Mouse (Mus musculus) ovary, adult 2 months (tissue): ENCODE measurements around the gene Ppp1r3f. TPM values are rescaled to one million over a fixed set of nuclear protein-coding genes. Genes with fewer than 3 reads are reported as not detected.

Experiments used
- polyA plus RNA-seq: library from polyadenylated mRNA; depleted of rRNA; stranded (reverse); fragments of >200 nt; gene quantifications from 2 replicates; pipeline ENCODE4 v1.2.3, GENCODE M21; 2012; rRNA removed

The Ppp1r3f gene
- 5.7 and 6.3 TPM in 2 replicates for polyA plus RNA-seq

DNA sequence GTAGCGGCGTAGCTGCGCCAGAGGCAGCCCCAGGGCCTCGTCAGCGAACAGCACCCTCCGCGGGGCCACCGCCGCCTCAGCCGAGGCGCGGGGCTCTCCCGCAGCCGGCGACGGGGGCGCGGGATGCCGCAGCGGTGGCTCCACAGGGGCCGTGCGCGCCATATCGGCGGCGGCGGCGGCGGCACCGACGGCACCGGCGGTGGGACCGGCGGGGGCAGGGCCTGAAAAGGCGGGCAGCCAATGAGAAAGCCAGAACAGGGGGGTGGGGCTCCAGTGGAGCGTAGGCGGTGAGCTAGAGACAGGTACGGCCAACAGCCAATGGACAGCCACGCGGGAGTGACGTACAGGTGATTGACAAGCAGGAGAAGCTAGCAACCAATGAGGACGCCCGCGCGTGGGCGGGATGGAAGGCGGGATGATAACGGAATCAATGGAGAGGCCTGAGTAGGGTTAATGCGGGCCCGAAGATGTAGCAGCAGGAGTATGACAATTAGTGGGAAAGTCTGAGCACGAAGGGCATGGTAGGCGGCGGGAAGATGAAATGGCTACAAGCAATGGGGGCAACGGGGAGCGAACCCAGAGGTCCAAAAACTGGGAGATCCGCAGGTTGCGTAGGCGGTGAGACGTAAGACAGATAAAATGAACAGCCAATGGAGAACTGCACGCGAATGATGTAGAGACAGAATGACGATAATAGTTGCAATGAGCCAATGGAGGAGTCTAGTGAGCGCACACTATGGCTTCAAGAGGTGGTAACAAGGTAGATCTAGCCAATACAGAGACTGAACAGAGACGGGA, at the start of gene Ppp1r3f:
Gene Ppp1r3f, minus strand, starts transcription at position 197 of the 798 bp plus-strand sequence.

DNA sequence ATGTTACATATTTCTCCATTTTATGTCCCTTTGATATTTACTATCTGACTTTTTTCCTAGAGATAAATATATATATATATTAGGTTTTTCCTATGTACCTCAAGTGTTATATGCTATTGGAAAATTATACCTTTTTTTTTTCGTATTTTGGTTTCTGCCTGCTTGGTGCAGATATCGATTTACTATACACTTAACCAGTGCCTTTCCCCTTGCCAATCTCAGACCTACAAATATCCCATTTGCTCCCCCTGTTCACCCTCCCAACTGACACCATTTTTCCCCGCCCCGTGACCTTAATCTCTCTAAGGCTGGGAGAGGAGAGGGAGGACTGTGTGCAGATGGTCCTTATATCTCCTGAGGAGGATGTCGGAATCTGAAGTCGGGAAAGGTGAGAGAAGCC, 32.7 kb upstream of the Ppp1r3f start, which contains the start of gene Cacna1f:
Gene Cacna1f, plus strand, starts transcription at position 301 of the 400 bp plus-strand sequence.

DNA sequence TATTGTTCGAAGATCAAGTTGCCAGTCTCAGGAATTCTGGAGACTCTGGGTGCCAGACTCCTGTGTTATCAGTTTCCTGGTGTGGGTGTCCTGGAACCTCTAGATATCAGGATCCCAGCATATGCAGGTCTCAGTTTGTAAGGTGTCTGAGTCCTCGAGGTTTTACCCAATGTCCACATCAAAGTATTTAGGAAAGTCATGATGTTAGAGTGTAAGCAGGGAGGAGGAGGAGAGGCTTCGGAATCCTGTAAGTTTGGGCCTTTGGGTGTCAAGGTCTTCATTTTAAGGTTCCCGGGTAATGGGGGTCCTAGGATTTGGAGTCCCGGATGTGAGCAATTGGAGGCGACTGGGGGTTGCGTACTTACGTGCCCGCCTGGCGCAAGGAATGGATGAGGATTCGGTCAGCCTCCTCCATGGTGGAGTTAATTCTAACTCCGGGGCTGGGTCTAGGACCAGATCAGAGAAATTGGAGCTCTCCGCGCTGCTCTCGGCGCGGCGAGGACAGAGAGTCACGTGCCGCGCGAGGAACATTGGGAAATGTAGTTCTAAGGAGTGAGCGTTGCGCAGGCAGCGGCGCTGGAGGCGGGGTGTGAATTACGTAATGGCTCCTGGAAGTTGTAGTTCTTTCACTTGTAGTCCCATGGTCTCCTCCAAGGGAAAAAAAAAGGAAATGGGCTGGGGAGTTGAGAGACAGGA, 30.9 kb upstream of the Ppp1r3f start, which contains the start of gene Ccdc22:
Gene Ccdc22, minus strand, starts transcription at position 639 of the 696 bp plus-strand sequence.

DNA sequence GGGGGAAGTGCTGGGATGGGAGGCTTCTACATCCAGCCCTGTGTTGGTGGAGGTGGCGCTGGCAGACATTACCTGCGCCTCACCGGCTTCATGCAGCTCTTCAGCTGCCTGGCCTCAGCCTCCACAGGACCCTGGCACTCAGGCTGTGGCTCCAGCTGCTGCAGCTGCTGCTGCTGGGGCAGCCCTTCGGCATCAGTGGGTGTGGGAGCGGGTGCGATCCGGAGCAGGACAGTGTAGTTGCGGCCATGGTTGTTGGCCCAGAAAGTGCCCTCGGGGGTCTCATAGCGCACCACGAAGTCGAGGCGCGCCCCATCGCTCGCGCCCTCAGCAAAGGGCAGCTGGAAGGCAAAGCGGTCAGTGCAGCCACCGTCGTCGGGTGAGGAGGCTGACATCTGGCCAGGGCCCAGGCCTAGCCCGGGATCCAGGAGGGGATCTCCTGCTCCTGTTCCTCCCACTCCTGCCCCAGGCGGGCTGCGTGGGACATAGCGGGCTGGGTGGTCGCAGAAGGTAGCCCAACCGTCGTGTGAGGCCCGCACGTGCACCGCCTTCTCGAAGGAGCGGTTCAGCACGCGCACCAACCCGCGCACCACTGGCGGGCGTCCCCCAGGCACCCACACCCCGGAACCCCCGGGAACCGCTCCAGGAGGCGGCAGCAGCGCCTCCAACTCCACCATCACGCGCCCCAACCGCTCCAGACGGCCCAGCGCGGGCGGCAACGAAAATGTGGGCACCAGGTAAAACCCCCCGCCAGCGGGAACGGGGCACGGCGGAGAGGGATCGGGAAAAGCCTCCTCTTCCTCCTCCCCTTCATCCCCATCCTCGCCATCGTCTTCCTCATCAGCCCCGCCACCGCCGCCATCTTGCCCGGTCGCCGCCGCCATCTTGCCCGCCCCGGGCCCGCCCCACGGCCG, 652 bp downstream of the Ppp1r3f start, which contains the start of gene Foxp3:
Gene Foxp3, plus strand, starts transcription at position 469 of the 911 bp plus-strand sequence.

Other genes starting within 250 kb of the Ppp1r3f start
- gene Usp27x, start 198.5 kb downstream of the Ppp1r3f start, polyA plus RNA-seq = 4.4 and 4.9 TPM in 2 replicates
- 0.17 TPM in 1 of 2 replicates, not detected in the other for gene Foxp3, start 639 bp downstream of the Ppp1r3f start, polyA plus RNA-seq
- gene Ccdc22, start 31.2 kb upstream of the Ppp1r3f start, polyA plus RNA-seq = 21.8 and 22.6 TPM in 2 replicates
- gene Cacna1f, start 32.8 kb upstream of the Ppp1r3f start, polyA plus RNA-seq = 0.07 TPM in 1 of 2 replicates, not detected in the other
- gene Syp, start 64.2 kb upstream of the Ppp1r3f start, polyA plus RNA-seq = 2.7 and 3.3 TPM in 2 replicates
- gene Prickle3, start 83.0 kb upstream of the Ppp1r3f start, polyA plus RNA-seq = 31.8 and 33.4 TPM in 2 replicates
- 149 and 231 TPM in 2 replicates for gene Plp2, start 97.1 kb upstream of the Ppp1r3f start, polyA plus RNA-seq
- gene Magix, start 107.0 kb upstream of the Ppp1r3f start, polyA plus RNA-seq = 3.4 and 4.6 TPM in 2 replicates
- 7.9 and 9.3 TPM in 2 replicates for gene Gpkow, start 122.8 kb upstream of the Ppp1r3f start, polyA plus RNA-seq
- gene Wdr45, start 140.1 kb upstream of the Ppp1r3f start, polyA plus RNA-seq = 46.9 and 64.6 TPM in 2 replicates
- gene Gm45208, start 148.0 kb upstream of the Ppp1r3f start, polyA plus RNA-seq = 0.71 and 1.6 TPM in 2 replicates
- 90.1 and 91.4 TPM in 2 replicates for gene Praf2, start 154.2 kb upstream of the Ppp1r3f start, polyA plus RNA-seq
- gene Ccdc120, start 176.6 kb upstream of the Ppp1r3f start, polyA plus RNA-seq = 29.6 and 35.3 TPM in 2 replicates
- gene Tfe3, start 188.3 kb upstream of the Ppp1r3f start, polyA plus RNA-seq = 35.2 and 35.4 TPM in 2 replicates
- 34.1 and 34.5 TPM in 2 replicates for gene Gripap1, start 215.5 kb upstream of the Ppp1r3f start, polyA plus RNA-seq
- gene Kcnd1, start 248.0 kb upstream of the Ppp1r3f start, polyA plus RNA-seq = 2.3 and 3.0 TPM in 2 replicates